Mouse (Mus musculus) heart, adult 2 months (tissue): ENCODE data around the gene Stap1.

Source experiments
- CTCF ChIP-seq: fragments of 200-600 bp; IDR thresholded peaks from 2 replicates; pipeline ENCODE4 v1.8.1; 2022; ENCODE audit warnings: antibody characterized with exemption, mild to moderate bottlenecking, moderate library complexity
- EP300 ChIP-seq: fragments of 200-500 bp; IDR thresholded peaks from 2 replicates; pipeline ENCODE4 v1.6.1; 2011; ENCODE audit warnings: low read depth, low read length, control low read depth; ENCODE audit not compliant: insufficient read depth
- POLR2A ChIP-seq: fragments of 200-500 bp; IDR thresholded peaks from 2 replicates; pipeline ENCODE4 v1.6.1; 2011; ENCODE audit warnings: mild to moderate bottlenecking, low read depth, low read length, control low read depth; ENCODE audit not compliant: insufficient read depth

GRCm38 (mm10) chr5:86063501-86063900 is 8.0 kb upstream of the Stap1 start:
- TF ChIP-seq EP300 (no peak), POLR2A (no peak), CTCF (no peak)
